Mouse (Mus musculus) liver, embryonic 14.5 days (tissue): ENCODE data around the gene Cacng1.

ENCODE experiments used
- CTCF ChIP-seq: IDR thresholded peaks from 2 replicates; pipeline ENCODE4 v1.5.1; 2016; ENCODE audit warnings: antibody characterized with exemption, low read depth, control low read depth
- EP300 ChIP-seq: IDR thresholded peaks from 2 replicates; pipeline ENCODE4 v1.6.1; 2016; ENCODE audit warnings: antibody characterized with exemption, low read depth

DNA sequence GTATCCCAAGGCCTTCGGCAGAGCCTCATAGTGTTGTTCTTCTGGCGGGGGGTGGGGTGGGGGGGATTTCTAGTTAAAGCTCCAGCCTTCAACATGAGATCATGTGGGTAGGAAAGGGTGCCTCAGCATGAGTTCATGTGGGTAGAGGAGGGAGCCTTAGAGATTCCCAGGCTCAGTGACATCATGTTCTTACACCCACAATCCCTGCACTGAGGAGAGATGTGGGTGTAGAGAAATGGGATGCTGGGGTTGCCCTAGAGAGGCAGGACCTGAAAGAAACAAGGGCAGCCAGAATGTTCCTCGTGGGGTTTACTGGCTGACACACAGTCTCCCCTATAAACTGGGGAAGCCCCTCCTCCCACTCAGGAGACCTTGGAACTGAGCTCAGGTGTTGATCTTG, 5.9 kb downstream of the Cacng1 start:
- no peak for TF ChIP-seq CTCF
- TF ChIP-seq EP300, result no peak
